Mouse (Mus musculus): Measurements from ENCODE around the gene Ankrd12.

The Ankrd12 gene

DNA sequence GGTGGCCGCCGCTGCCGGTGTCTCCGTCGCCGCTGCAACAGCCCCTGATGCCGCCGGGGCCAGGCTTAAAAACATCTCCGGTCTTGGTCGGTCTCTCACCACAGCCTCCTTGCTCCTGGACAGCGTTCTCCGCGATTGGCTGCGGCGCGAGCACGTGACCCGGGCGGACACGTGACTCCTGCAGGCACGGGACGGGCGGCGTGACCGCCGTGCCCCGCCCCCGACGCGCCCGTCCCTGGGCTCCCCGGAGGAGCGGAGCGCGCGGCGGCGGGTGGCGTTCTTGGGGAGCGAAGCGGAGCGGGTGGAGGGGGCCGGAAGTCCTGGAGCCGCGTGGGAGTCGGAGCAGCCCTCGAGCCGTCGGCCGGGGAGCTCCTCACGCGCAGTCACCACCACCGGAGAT lies at the start of gene Ankrd12:
Gene Ankrd12, minus strand, starts transcription at position 156 of the 400 bp plus-strand sequence.
- DNase-seq (ENCODE audit: low read depth, low spot score), result peak; percentile 97

DNA sequence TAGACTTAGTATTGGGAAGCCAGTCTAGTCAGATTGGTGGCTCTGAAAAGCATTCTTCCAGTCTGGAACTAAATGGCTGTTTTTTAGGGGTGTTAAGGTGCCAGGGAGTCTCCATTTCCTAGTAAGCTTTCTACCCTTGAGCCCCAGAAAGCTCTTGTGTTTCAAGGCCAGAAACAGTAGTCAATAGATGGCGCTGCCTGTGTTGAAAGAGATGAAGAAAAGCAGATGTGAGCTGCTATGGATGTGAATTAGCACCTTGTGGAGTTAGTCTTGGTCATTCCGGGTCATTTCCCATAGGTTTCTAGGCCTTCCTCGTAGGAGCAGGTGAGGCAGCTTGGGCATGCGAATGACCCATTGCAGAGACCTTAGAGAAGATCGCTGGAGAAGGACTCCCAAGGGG lies 48.3 kb upstream of the Ankrd12 start:
- peak; percentile 61 for DNase-seq (ENCODE audit: low read depth, low spot score)

DNA sequence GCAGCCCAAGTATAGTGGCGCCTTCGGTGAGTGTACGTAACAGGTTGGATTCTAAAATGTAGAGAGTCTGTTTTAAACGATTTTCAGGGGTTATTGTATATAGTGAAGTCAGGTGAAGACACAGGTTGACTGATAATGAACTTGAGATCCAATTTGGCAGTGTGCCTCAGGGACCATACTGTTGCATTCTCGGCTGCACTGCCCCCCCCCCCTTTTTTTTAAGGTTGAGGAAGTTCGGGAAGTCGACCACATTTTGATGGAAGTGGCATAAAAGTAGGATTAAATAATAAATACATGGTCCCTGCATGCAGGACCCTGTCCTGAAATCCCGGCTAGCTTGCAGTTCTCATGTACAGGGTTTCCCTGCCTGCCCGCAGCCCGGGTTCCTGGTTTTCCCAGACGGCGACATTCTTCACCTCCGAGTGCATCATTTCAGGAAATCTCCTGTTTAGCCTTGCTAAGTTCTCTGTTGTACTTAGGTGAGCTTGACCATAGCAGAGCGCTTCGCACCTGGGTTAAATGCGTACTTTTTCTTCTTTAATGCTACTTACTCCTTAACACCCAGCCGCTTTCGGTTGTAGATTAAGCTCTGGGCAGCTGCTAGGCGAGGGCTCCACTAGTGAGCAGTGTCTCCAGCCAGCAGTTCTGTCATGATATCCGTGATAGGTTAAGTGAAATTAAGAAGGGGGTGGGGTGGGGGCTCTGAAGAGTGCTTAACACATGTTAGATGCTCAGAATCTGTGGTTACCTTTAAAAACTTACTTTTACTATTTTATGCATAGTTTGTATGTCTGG lies 47.1 kb upstream of the Ankrd12 start:
- DNase-seq (ENCODE audit: low read depth, low spot score), result peak; percentile 66

DNA sequence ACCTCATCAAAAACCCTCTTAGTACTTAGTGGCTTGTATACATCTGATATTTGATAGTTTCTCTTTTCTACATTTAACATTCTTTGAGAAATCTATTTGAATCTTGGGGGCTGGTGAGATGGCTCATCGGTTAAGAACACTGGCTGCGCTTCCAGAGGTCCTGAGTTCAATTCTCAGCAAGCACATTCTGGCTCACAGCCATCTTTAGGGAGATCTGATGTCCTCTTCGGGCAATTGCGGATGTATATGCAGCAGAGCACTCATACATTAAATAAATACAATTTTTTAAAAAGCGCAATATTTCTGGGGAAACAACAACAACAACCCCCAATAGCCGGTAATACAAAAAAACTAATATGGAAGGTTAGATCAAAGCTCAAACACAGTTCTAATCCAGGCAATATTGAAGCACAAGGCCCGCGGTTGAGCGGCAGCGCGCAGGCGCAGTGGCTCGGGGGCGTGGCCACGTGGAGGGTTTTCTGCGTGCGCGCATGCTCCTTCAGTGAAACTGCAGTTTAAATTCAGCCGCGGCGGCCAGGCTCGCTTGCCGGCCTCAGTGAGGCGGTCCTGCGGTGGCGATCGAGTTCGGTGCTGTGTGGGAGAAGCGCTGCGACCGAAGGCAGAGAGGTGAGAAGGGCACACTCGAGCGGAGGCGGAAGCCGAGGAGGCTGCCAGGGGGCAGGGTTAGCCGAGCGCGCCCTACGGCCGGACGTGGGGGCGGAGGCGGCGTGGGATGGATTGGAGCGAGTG lies 46.4 kb upstream of the Ankrd12 start, which contains the start of gene Ddx11:
Gene Ddx11, plus strand, starts transcription at position 455 of the 750 bp plus-strand sequence.
- DNase-seq (ENCODE audit: low read depth, low spot score), result peak; percentile 95

DNA sequence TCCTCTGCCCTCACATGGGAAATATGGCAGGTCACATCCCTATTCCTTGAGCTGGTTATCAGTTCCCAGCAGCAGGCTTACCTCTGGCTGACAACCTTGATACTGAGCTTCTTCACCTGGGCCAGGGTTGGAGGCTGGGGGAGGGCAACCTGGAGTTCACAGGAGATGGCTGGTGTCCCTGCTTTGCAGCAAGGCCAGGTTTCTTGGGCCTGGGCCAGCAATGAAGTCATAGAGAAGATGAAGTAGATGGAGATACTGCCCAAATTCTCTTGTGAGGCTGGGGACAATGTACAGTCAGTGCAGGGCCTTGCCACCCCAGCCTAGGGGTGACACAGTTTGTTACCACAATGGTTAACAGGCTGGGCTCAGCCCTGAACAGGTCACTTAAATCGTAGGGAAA lies 43.8 kb upstream of the Ankrd12 start:
- no peak for DNase-seq (ENCODE audit: low read depth, low spot score)

DNA sequence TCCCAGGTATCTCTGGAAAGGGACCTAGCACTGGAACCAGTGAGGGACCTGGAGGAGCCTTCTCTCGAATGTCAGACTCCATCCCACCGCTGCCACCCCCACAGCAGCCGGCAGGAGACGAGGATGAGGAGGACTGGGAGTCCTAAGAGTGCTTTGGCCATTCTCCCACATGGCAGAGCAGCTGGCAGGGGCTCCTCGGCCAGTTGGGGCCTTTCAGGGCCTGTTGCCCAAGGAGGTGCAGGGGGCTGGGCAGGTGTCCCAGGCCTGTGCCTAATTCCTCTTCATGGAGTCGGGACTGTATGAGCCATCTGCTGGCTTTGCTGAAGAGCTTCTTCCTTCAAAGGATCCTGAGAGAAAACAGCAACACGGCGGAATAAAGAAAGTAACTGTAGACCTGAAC lies 42.1 kb upstream of the Ankrd12 start:
- DNase-seq (ENCODE audit: low read depth, low spot score), result no peak

DNA sequence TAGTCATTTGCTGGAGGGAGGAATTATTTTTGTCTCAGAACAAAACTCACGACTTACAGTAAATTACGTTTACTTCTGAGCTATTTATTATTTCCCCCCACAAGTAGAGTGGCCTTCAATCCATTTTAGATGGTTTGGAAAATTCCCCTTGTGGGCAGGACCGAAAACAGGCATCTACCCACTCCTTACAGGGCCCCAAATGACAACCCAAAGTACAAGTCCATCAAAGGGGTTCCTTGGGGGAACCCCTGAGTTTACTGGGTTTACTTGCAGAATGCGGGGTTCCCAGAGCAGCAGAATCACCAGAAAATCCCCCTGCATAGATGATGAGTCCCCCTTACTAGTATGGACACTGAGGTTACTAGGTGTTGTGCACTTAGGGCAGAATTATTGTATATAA lies 35.3 kb upstream of the Ankrd12 start:
- no peak for DNase-seq (ENCODE audit: low read depth, low spot score)

DNA sequence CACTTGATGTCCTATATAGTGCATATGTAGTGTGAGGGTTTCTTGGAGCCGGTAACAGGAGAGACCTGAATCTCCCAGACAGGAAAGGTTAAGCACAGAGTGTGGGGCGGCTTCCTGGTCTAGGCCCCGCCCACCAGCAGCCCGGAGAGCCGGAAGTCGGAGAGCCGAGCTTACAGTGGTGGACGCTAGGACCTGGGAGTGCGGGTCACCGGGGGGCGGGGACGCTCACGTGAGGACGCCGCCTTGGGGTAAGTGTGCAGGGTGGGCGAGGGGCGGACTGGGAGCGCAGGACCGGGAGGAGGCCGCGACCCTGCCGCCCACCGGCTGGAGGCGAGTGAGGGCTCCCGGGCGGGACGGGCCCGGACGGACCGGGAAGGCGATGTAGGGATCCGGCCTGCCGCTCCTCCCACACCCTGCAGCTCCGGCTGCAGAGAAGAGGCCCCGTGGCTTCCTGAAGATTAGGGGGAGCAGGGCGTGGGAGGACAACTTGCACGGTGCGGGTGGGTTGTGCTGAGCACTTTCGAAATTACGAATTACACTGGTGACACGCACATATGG lies 34.6 kb upstream of the Ankrd12 start, which contains the start of gene Washc1:
Gene Washc1, plus strand, starts transcription at position 144 of the 558 bp plus-strand sequence.
- DNase-seq (ENCODE audit: low read depth, low spot score), result peak; percentile 95

DNA sequence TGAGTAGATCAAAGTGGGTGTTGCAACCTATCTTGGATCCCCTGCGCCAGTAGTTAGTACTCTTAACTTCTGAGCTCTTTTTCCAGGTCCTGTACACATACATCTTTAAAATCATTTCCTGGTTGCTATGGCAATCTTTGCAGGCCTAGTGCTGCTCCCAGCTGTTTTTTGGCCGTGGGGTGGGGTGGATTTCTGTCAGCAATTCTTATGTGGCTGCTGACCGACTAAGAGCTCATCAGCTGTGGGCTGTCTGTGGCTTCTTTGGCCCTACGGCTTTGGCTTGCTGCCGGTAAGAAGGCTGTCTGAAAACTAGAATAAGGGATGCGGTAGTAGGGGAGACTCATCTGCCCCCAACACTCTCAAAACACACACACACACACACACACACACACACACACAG lies 33.9 kb upstream of the Ankrd12 start:
- DNase-seq (ENCODE audit: low read depth, low spot score), result no peak

DNA sequence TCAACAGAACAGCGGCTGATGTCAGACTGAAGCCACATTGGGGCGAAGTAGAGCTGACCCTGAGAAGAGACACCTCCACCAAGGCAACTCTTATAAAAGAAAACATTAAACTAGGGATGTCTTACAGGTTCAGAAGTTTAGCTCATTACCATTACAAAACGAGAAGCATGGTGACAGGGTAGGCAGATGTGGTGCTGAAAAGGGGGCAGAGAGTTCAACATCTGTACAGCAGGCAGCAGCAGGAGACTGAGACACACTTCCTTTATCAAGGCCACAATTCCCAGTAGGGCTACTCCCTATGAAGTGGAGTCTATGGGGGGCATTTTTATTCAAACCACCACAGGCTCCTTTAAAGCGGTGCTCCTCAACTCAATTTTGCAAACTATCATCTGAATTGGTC lies 31.3 kb upstream of the Ankrd12 start:
- no peak for DNase-seq (ENCODE audit: low read depth, low spot score)

DNA sequence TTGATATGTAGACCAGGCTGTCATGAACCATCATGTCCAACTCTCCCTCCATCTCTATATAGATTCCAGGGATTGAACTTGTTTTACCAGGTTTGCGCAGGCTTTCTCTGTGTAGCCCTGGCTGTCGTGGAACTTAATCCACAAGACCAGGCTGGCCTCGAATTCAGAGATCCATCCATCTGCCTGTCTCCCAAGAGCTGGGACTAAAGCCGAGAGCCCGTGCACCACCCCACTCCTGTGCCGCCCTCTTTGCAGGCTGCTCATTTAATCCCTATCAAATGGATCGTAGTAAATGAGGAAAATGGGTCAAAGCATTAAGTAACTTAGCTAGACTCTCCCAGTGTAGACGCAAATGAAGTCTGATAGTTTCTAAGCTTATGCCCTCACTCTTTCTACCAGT lies 30.6 kb upstream of the Ankrd12 start:
- DNase-seq (ENCODE audit: low read depth, low spot score), result no peak

DNA sequence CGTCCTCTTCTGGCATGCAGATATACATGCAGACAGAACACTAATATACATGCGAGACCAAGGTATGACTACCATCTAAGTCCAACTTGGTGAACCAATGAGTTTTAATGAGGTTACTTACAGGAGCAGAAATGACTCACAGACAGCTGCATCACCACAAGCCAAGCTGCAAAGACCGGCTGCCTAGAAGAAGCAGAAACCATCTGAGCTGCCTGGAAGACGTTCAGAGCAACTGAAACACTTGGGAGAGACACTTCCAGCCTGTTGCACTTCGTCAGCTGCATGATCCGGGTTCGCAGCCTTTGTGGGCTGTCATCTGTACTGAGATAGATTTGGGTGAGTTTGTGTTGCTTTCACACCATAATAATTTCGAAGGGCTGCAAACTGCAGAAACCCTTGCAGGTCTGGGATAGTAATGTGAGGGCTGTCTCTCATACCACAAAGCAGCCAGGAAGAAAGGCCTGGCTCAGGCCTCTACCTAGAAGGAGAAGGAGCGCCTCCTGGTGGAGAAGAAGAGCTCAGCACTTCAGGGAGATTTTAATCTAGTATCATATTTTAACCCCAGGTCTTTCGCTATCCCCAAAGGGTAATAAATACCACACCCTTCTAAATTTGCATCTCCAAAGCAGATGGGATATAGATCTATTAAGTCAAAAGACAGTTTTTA lies 29.8 kb upstream of the Ankrd12 start:
- DNase-seq (ENCODE audit: low read depth, low spot score), result peak; percentile 75

DNA sequence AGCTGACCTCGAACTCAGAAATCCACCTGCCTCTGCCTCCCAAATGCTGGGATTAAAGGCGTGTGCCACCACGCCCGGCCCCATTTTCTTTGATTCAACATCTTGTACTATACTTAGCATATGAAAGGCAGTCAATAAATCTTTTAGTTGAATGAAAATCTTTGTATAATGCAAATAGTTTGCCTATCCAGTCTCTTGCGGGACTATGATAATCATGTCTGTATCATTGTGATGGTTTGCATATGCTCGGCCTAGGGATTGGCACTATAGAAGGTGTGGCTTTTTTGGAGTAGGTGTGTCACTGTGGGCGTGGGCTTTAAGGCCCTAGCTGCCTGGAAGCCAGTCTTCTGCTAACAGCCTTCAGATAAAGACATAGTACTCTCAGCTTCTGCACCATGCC lies 27.2 kb upstream of the Ankrd12 start:
- DNase-seq (ENCODE audit: low read depth, low spot score), result no peak

DNA sequence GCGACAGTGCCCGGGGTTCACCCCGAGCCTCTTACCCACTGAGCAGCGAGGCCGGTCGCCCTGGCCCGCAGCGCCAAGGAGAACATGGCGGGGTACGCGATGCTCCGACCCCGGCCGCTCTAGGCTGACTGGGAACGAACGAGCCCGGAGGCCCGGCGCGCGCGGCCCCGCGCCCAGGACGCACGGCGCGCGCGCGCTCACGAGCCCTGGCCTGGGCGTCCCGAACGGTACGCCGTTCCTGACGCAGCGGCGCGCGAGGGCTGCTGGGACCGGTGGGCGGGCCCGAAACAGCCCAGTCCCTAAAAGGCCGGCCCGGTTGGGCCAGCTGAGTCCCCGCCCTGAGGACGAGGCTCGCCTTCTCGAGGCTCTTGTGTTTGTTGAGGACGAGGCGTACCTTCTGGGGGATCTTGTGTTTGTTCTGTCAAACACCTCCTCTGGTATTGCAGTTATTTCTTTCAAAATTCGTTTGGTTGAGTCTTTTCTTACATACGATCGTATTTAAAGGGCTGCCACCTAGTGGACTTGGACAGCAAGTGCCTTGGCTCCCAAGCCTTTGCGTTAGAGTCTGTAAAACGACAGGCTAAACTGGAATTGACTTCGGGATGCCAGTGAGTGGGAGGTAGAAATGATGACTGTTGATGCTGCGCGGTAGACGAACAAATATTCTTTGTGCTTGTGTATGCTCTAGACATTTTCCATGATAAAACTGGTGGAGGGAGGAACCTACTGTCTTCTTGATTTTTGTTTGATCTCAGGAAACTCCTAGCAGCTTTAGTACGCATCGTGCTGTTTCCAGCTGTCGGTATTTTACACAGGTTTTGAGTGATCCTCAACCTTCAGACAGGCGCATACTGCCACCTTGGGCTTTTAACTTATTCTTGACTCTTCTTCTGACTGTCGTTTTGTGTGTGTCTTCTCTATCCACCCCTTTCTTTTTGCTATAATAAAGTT lies 24.8 kb upstream of the Ankrd12 start, which contains the start of gene Ndufv2:
Gene Ndufv2, minus strand, starts transcription at position 180 of the 951 bp plus-strand sequence.
- DNase-seq (ENCODE audit: low read depth, low spot score), result peak; percentile 98

DNA sequence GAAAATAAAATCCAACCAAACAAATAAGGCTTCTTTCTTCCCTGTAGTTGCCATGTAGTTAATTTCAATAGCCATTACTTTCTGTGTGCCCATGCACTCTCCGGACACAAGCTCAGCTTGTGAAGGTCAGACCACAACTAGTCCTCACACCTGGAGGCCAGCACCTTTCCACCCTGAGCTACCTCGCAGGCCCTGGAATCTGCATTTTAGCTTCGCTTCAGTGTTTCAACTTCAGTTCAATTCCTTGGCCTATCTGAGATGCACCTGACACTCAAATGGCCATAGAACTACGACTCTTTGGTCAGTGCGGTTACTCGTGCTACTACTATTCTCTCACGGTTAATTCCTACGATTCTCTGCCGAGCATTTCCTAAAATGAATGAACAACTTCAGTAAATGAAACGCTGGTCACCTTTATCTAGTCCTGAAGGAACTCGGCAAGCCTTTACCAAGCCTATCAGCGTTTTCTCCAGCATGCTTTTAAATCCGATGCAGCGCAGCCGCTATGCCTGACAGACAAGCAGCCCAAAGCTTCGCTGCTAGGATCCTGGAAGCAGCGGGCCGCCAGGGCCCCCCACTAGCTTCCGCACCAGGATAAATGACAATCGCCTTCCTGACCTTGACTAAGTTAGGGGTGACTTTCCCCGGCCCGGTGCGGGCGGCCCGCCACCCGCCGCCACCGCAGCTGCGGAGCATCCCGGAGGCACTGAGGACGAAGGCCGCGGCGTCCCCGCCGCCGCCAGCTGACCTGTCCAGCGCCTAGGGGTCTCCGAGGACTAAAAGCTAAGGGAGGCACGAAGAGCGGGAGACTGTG lies 23.9 kb upstream of the Ankrd12 start:
- DNase-seq (ENCODE audit: low read depth, low spot score), result no peak

DNA sequence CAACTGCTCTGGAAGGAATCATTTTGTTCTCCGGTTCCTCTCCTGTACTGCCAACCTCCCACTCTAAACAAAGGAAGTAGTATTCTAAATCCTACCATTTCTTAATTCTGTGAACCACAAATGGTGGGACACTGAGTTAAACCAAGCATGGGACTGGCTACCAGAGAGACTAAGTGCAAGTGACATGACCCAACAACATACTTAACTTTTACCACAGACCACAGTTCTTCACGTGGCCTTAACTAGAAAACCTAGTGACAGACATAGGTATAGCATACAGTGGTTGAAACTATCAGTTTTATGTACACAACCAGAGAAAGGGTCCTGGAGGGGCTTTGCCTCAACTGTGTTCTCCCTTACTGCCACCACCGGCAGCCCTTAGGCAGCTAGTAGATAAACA lies 15.8 kb upstream of the Ankrd12 start:
- DNase-seq (ENCODE audit: low read depth, low spot score), result no peak

DNA sequence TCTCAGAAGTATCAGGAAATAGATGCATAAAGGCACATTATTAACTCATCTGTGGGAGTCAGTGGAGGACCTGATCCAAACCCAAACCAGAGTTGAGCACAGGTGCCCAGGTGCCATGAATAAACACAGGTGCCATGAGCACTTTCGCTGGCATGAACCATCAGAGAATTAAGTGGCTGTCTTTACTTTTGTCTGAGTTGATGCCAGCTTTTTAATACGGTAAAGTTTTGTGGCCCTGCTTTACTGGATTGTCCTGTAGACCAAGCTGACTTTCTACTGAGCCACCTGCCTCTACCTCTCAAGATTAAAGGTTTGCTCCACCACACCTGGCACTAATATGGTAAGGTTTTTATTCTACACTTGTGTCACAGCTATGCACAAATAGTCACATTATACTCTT lies 15.2 kb upstream of the Ankrd12 start:
- DNase-seq (ENCODE audit: low read depth, low spot score), result no peak

DNA sequence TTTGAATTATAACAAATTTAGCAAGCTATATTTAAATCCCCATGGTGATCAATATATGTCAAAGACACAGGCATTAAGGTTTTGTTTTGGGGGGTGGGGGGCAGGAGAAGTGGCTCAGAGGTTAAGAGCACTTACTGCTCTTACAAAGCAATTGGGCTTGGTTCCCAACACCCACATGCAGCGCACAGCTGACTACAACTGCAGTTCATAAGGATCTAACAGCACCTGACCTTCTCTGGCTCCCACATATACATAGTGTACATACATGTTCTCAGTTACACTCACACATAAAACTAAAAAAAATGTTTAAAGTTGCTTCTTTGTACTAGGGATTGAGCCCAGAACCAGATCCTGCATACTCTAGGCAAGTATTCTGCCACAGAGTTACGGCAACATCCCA lies 14.5 kb upstream of the Ankrd12 start:
- DNase-seq (ENCODE audit: low read depth, low spot score), result no peak

DNA sequence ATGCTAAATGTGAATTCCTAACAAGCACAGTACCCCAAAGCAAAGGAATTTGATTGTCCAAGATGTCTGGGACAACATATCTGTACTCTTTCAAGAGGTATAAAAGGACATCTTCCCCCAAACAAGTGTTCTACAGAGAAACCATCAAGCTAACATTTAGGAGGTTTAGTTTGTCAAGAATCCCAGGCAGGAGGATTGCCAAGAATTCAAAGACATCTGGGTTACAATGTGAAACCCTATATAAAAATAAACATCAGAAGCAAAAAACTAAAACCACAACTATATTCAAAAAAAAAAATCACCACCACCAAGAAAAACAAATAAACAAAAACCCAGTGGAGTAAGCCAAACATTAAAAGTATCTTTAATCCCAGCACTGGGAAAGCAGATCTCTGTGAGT lies 13.4 kb upstream of the Ankrd12 start:
- DNase-seq (ENCODE audit: low read depth, low spot score), result no peak

DNA sequence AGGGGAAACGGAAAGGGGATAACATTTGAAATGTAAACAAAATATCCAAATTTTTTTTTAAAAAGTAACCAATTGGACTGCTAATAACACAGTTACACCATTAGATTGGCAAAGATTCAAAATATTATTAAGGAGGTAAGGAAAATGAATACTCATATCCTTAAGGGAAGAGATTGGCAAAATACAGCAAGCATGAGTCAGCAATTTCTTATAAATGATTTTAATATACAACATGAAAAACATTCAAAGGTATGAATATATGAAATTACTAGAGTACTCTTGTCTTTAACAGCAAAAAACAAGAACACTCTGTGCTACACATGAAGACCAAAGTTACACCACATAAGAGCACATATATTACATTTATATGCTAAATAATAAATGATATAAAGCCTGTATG lies 8.1 kb upstream of the Ankrd12 start:
- DNase-seq (ENCODE audit: low read depth, low spot score), result no peak

Data from A20 (cell line).